Mouse (Mus musculus) fibroblast of lung, adult 2 months (primary cell): ENCODE measurements around the gene Olfr1028.

Source experiments
- DNase-seq: peaks from one replicate; pipeline ENCODE4 v3.0.0-alpha.2; 2011; ENCODE audit warnings: low read depth

The Olfr1028 gene

GRCm38 (mm10) chr2:85950137-85950536 is at the start of gene Olfr1028:
Gene Olfr1028, plus strand, starts transcription at chr2:85950437.
- DNase-seq: no peak

- DNase-seq: no peak
Observed at GRCm38 (mm10) chr2:85904952-85905351, 45.3 kb upstream of the Olfr1028 start, which contains the start of gene Olfr1024. Gene Olfr1024, minus strand, starts transcription at chr2:85905052.

GRCm38 (mm10) chr2:85913197-85913596 is 37.0 kb upstream of the Olfr1028 start:
- no peak for DNase-seq

- no peak for DNase-seq
Observed at GRCm38 (mm10) chr2:85914893-85915292, 35.3 kb upstream of the Olfr1028 start, which contains the start of gene Olfr1025-ps1. Gene Olfr1025-ps1, plus strand, starts transcription at chr2:85915193.

- no peak for DNase-seq
Observed at GRCm38 (mm10) chr2:85921258-85921657, 29.0 kb upstream of the Olfr1028 start, which contains the start of gene Olfr1026. Gene Olfr1026, plus strand, starts transcription at chr2:85921558.

GRCm38 (mm10) chr2:85973595-85973994 is 23.4 kb downstream of the Olfr1028 start, which contains the start of gene Olfr1029:
Gene Olfr1029, plus strand, starts transcription at chr2:85973895.
- no peak for DNase-seq

- DNase-seq: no peak
Observed at GRCm38 (mm10) chr2:85978976-85979375, 28.7 kb downstream of the Olfr1028 start, which contains the start of gene Olfr1030. Gene Olfr1030, plus strand, starts transcription at chr2:85979276.

- DNase-seq: no peak
Observed at GRCm38 (mm10) chr2:85990004-85990403, 39.8 kb downstream of the Olfr1028 start, which contains the start of gene Olfr1031. Gene Olfr1031, plus strand, starts transcription at chr2:85990304.
